Mouse (Mus musculus) erythroblast, embryonic 14.5 days (primary cell): ENCODE results near the gene Pde8a. TPM values are rescaled to one million over a fixed set of nuclear protein-coding genes. Genes with fewer than 3 reads are reported as not detected.
"Not testable (repeated sequence)": the region's sequence is repeated elsewhere in the genome, so short reads cannot be mapped to it uniquely, and the experiment has no call there.

ENCODE experiments used
- H3K27me3 ChIP-seq: 2 replicates; pipeline ENCODE4 v1.6.1; 2012; ENCODE audit warnings: inconsistent platforms; ENCODE audit not compliant: control insufficient read depth
- H3K36me3 ChIP-seq: 2 replicates; pipeline ENCODE4 v1.6.1; 2012; ENCODE audit warnings: mild to moderate bottlenecking, inconsistent platforms; ENCODE audit not compliant: control insufficient read depth
- H3K4me1 ChIP-seq: 2 replicates; pipeline ENCODE4 v1.6.1; 2012; ENCODE audit warnings: inconsistent platforms; ENCODE audit not compliant: control insufficient read depth
- H3K4me3 ChIP-seq: replicated peaks from 2 replicates; pipeline ENCODE3; 2012; ENCODE audit warnings: moderate library complexity, mild to moderate bottlenecking, inconsistent platforms
- H3K9me3 ChIP-seq: 2 replicates; pipeline ENCODE4 v1.6.1; 2012; ENCODE audit warnings: low read length, inconsistent platforms, mixed read lengths; ENCODE audit not compliant: control insufficient read depth
- GATA1 ChIP-seq: IDR thresholded peaks from 2 replicates; pipeline ENCODE4 v1.6.1; 2012; ENCODE audit warnings: low read length, inconsistent platforms, mixed read lengths
- TAL1 ChIP-seq: IDR thresholded peaks from 3 replicates; pipeline ENCODE4 v1.6.1; 2012; ENCODE audit warnings: low read length, inconsistent platforms, mixed read lengths
- polyA plus RNA-seq: library from polyadenylated mRNA; stranded (reverse); fragments of >175 nt; gene quantifications from 2 replicates; pipeline ENCODE4 v1.2.3, GENCODE M21; 2012

Pde8a gene
- polyA plus RNA-seq, 1 experiment = not detected

- Histone ChIP-seq H3K36me3 (no peaks in the 10 kb centered on the region), H3K4me3 (no peak overlapping the region), H3K9me3 (no peaks in the 10 kb centered on the region), H3K27me3 (no peaks in the 10 kb centered on the region), H3K4me1 (no peaks in the 10 kb centered on the region)
- TF ChIP-seq GATA1 = no peak
- TF ChIP-seq TAL1 = no peak
These were observed 11.0 kb upstream of the Pde8a start for GRCm38 (mm10) chr7:81202389-81202788.

GRCm38 (mm10) chr7:81203576-81203975, 9.8 kb upstream of the Pde8a start:
- H3K9me3 ChIP-seq, H3K4me1 ChIP-seq, H3K36me3 ChIP-seq, H3K4me3 ChIP-seq, H3K27me3 ChIP-seq: not testable (repeated sequence)

- peaks cover 13% of the 10 kb centered on the region; the same call in 1 of the 2 replicates for H3K9me3 ChIP-seq
- H3K36me3 ChIP-seq = no peaks in the 10 kb centered on the region
- peaks cover 17% of the 10 kb centered on the region for H3K4me1 ChIP-seq
- TF ChIP-seq GATA1 (no peak), TAL1 (no peak)
- no peak overlapping the region for H3K4me3 ChIP-seq
- H3K27me3 ChIP-seq = peaks cover 41% of the 10 kb centered on the region
These were observed 4.5 kb upstream of the Pde8a start for GRCm38 (mm10) chr7:81208944-81209343.

- Histone ChIP-seq H3K4me1 (peaks cover 18% of the 10 kb centered on the region), H3K36me3 (no peaks in the 10 kb centered on the region), H3K9me3 (peaks cover 13% of the 10 kb centered on the region; the same call in 1 of the 2 replicates), H3K27me3 (peaks cover 53% of the 10 kb centered on the region), H3K4me3 (no peak overlapping the region)
- TF ChIP-seq GATA1 = no peak
- no peak for TF ChIP-seq TAL1
These were observed 3.3 kb upstream of the Pde8a start for GRCm38 (mm10) chr7:81209979-81210685.

GRCm38 (mm10) chr7:81211760-81212159, 1.6 kb upstream of the Pde8a start:
- TF ChIP-seq TAL1 (no peak), GATA1 (no peak)
- no peak overlapping the region for H3K4me3 ChIP-seq
- H3K9me3 ChIP-seq = peaks cover 13% of the 10 kb centered on the region; the same call in 1 of the 2 replicates
- H3K27me3 ChIP-seq = peaks cover 70% of the 10 kb centered on the region
- no peaks in the 10 kb centered on the region for H3K36me3 ChIP-seq
- H3K4me1 ChIP-seq = peaks cover 18% of the 10 kb centered on the region

- peaks cover 13% of the 10 kb centered on the region; the same call in 1 of the 2 replicates for H3K9me3 ChIP-seq
- H3K36me3 ChIP-seq = no peaks in the 10 kb centered on the region
- peaks cover 18% of the 10 kb centered on the region for H3K4me1 ChIP-seq
- TF ChIP-seq TAL1 (no peak), GATA1 (no peak)
- H3K27me3 ChIP-seq = peaks cover 72% of the 10 kb centered on the region
- H3K4me3 ChIP-seq = peak overlapping the region; percentile 53
These were observed 1.1 kb upstream of the Pde8a start for GRCm38 (mm10) chr7:81212261-81212681.

- Histone ChIP-seq H3K4me1 (peaks cover 18% of the 10 kb centered on the region), H3K9me3 (peaks cover 13% of the 10 kb centered on the region; the same call in 1 of the 2 replicates), H3K4me3 (peak overlapping the region; percentile 53), H3K36me3 (no peaks in the 10 kb centered on the region), H3K27me3 (peaks cover 74% of the 10 kb centered on the region)
- TF ChIP-seq GATA1 (no peak), TAL1 (no peak)
These were observed 574 bp upstream of the Pde8a start for GRCm38 (mm10) chr7:81212697-81213346.

- Histone ChIP-seq H3K4me3 (peak overlapping the region; percentile 53), H3K27me3 (peaks cover 75% of the 10 kb centered on the region), H3K4me1 (peaks cover 18% of the 10 kb centered on the region), H3K36me3 (no peaks in the 10 kb centered on the region), H3K9me3 (peaks cover 13% of the 10 kb centered on the region; the same call in 1 of the 2 replicates)
- TF ChIP-seq GATA1 = no peak
- no peak for TF ChIP-seq TAL1
These were observed 934 bp downstream of the Pde8a start for GRCm38 (mm10) chr7:81214153-81214907.

GRCm38 (mm10) chr7:81215950-81216349, 2.6 kb downstream of the Pde8a start:
- Histone ChIP-seq H3K9me3 (peaks cover 13% of the 10 kb centered on the region; the same call in 1 of the 2 replicates), H3K36me3 (no peaks in the 10 kb centered on the region), H3K27me3 (peaks cover 63% of the 10 kb centered on the region), H3K4me3 (no peak overlapping the region), H3K4me1 (peaks cover 18% of the 10 kb centered on the region)
- TF ChIP-seq TAL1 (no peak), GATA1 (no peak)
